Mouse (Mus musculus) kidney, embryonic 14.5 days (tissue): Measurements from ENCODE around the gene Sox6. TPM values are rescaled to one million over a fixed set of nuclear protein-coding genes. Genes with fewer than 3 reads are reported as not detected.

Experiments used
- ATAC-seq: fragments of 200-750 bp; cut with Nextera tagmentation; 2 replicates; pipeline ENCODE4 v1.8.0; 2017; ENCODE audit warnings: moderate number of reproducible peaks, mild to moderate bottlenecking, moderate TSS enrichment, moderate library complexity; ENCODE audit not compliant: low FRiP score, low TSS enrichment
- H3K27ac ChIP-seq: fragments of 300-500 bp; sonication (generic); 2 replicates; pipeline ENCODE4 v1.5.1; 2014; ENCODE audit warnings: low read depth, mild to moderate bottlenecking, low read length, moderate library complexity, mixed read lengths
- H3K27me3 ChIP-seq: fragments of 300-500 bp; sonication (generic); 2 replicates; pipeline ENCODE4 v1.6.1; 2014; ENCODE audit warnings: mild to moderate bottlenecking, low read length; ENCODE audit not compliant: control insufficient read depth, insufficient read depth
- H3K36me3 ChIP-seq: fragments of 300-500 bp; sonication (generic); 2 replicates; pipeline ENCODE4 v1.6.1; 2014; ENCODE audit warnings: low read length, mixed read lengths; ENCODE audit not compliant: control insufficient read depth, insufficient read depth
- H3K4me1 ChIP-seq: fragments of 300-500 bp; sonication (generic); 2 replicates; pipeline ENCODE4 v1.6.1; 2014; ENCODE audit warnings: low read length, mixed read lengths; ENCODE audit not compliant: control insufficient read depth, insufficient read depth
- H3K4me2 ChIP-seq: fragments of 300-500 bp; sonication (generic); replicated peaks from 2 replicates; pipeline ENCODE4 v1.6.1; 2014; ENCODE audit warnings: low read depth, mild to moderate bottlenecking, low read length
- H3K4me3 ChIP-seq: fragments of 300-500 bp; sonication (generic); 2 replicates; pipeline ENCODE4 v1.5.1; 2014; ENCODE audit warnings: mild to moderate bottlenecking, low read length
- H3K9ac ChIP-seq: fragments of 300-500 bp; sonication (generic); 2 replicates; pipeline ENCODE4 v1.6.1; 2014; ENCODE audit warnings: low read depth, mild to moderate bottlenecking, low read length, moderate library complexity
- H3K9me3 ChIP-seq: fragments of 300-500 bp; sonication (generic); 2 replicates; pipeline ENCODE4 v1.6.1; 2016; ENCODE audit warnings: low read length; ENCODE audit not compliant: control insufficient read depth
- WGBS: fragments of 180-500 bp; shearing (Covaris S2); extraction: QIAGEN DNeasy Blood & Tissue Kit; methylation state at CpG from one replicate; pipeline ENCODE4 v1.1.7; 2014; 5-methylcytosine and 5-hydroxymethylcytosine counted together
- polyA plus RNA-seq: library from polyadenylated mRNA; unstranded; fragments of >200 nt; fragmentation: Nextera tagmentation; extraction: Ambion mirVana; gene quantifications from 2 replicates; pipeline ENCODE4 v1.2.1, GENCODE M21; 2014

Sox6 gene
- polyA plus RNA-seq, 1 experiment from 2014 or later = 15.1 TPM

- Histone ChIP-seq H3K4me2 (no peak overlapping the region), H3K4me1 (no peaks in the 10 kb centered on the region), H3K27ac (no peak overlapping the region), H3K4me3 (no peak overlapping the region), H3K9ac (no peak overlapping the region), H3K27me3 (no peaks in the 10 kb centered on the region), H3K36me3 (no peaks in the 10 kb centered on the region), H3K9me3 (no peaks in the 10 kb centered on the region)
- ATAC-seq = no peak
- 92% methylated on average over 1 of the region's 1 CpGs for WGBS
These were observed 150.0 kb downstream of the Sox6 start for GRCm38 (mm10) chr7:115888561-115888960.

GRCm38 (mm10) chr7:115888120-115888519 lies 150.5 kb downstream of the Sox6 start:
- Histone ChIP-seq H3K4me1 (no peaks in the 10 kb centered on the region), H3K36me3 (no peaks in the 10 kb centered on the region), H3K27me3 (no peaks in the 10 kb centered on the region), H3K4me3 (no peak overlapping the region), H3K9ac (no peak overlapping the region), H3K9me3 (no peaks in the 10 kb centered on the region), H3K4me2 (no peak overlapping the region), H3K27ac (no peak overlapping the region)
- 78% methylated on average over 7 of the region's 7 CpGs for WGBS
- ATAC-seq = no peak

GRCm38 (mm10) chr7:115872903-115873302 lies 165.7 kb downstream of the Sox6 start:
- H3K4me3 ChIP-seq = no peak overlapping the region
- H3K27me3 ChIP-seq = no peaks in the 10 kb centered on the region
- WGBS = 95% methylated on average over 2 of the region's 2 CpGs
- no peak for ATAC-seq
- no peak overlapping the region for H3K4me2 ChIP-seq
- H3K36me3 ChIP-seq = no peaks in the 10 kb centered on the region
- H3K9ac ChIP-seq = no peak overlapping the region
- 0 out of 2 replicates have a peak, but pooled peaks cover 7% of the 10 kb centered on the region for H3K4me1 ChIP-seq
- no peaks in the 10 kb centered on the region for H3K9me3 ChIP-seq
- no peak overlapping the region for H3K27ac ChIP-seq

GRCm38 (mm10) chr7:115868504-115868903 lies 170.1 kb downstream of the Sox6 start:
- 63% methylated on average over 2 of the region's 2 CpGs for WGBS
- Histone ChIP-seq H3K4me1 (peaks cover 15% of the 10 kb centered on the region; the same call in 1 of the 2 replicates), H3K9ac (no peak overlapping the region), H3K9me3 (no peaks in the 10 kb centered on the region), H3K4me2 (no peak overlapping the region), H3K36me3 (no peaks in the 10 kb centered on the region), H3K27ac (no peak overlapping the region), H3K4me3 (no peak overlapping the region), H3K27me3 (no peaks in the 10 kb centered on the region)
- ATAC-seq = no peak

GRCm38 (mm10) chr7:115867518-115868270 lies 170.9 kb downstream of the Sox6 start:
- H3K36me3 ChIP-seq = no peaks in the 10 kb centered on the region
- no peak overlapping the region for H3K4me2 ChIP-seq
- H3K27me3 ChIP-seq = no peaks in the 10 kb centered on the region
- peaks cover 15% of the 10 kb centered on the region; the same call in 1 of the 2 replicates for H3K4me1 ChIP-seq
- H3K9ac ChIP-seq = no peak overlapping the region
- no peak overlapping the region for H3K4me3 ChIP-seq
- 39% methylated on average over 10 of the region's 10 CpGs for WGBS
- no peaks in the 10 kb centered on the region for H3K9me3 ChIP-seq
- H3K27ac ChIP-seq = no peak overlapping the region
- ATAC-seq = no peak

GRCm38 (mm10) chr7:115866698-115867500 lies 171.7 kb downstream of the Sox6 start:
- WGBS = 40% methylated on average over 9 of the region's 9 CpGs
- Histone ChIP-seq H3K4me2 (no peak overlapping the region), H3K4me3 (no peak overlapping the region), H3K27me3 (no peaks in the 10 kb centered on the region), H3K4me1 (peaks cover 15% of the 10 kb centered on the region; the same call in 1 of the 2 replicates), H3K36me3 (no peaks in the 10 kb centered on the region), H3K9ac (no peak overlapping the region), H3K9me3 (no peaks in the 10 kb centered on the region), H3K27ac (no peak overlapping the region; the same call in 1 of the 2 replicates)
- ATAC-seq = peak; percentile 55; the same call in 1 of the 2 replicates

- ATAC-seq = no peak
- H3K27me3 ChIP-seq = no peaks in the 10 kb centered on the region
- 32% methylated on average over 9 of the region's 9 CpGs for WGBS
- H3K4me3 ChIP-seq = no peak overlapping the region
- H3K4me2 ChIP-seq = no peak overlapping the region
- no peak overlapping the region for H3K9ac ChIP-seq
- H3K36me3 ChIP-seq = no peaks in the 10 kb centered on the region
- H3K9me3 ChIP-seq = no peaks in the 10 kb centered on the region
- H3K27ac ChIP-seq = peak overlapping the region; percentile 24; the same call in 1 of the 2 replicates
- H3K4me1 ChIP-seq = peaks cover 15% of the 10 kb centered on the region; the same call in 1 of the 2 replicates
These were observed 172.5 kb downstream of the Sox6 start for GRCm38 (mm10) chr7:115865979-115866697.

- no peaks in the 10 kb centered on the region for H3K36me3 ChIP-seq
- H3K4me2 ChIP-seq = no peak overlapping the region
- H3K9ac ChIP-seq = no peak overlapping the region
- ATAC-seq = no peak
- peaks cover 15% of the 10 kb centered on the region; the same call in 1 of the 2 replicates for H3K4me1 ChIP-seq
- no peaks in the 10 kb centered on the region for H3K27me3 ChIP-seq
- WGBS = 47% methylated on average over 6 of the region's 6 CpGs
- no peaks in the 10 kb centered on the region for H3K9me3 ChIP-seq
- no peak overlapping the region for H3K27ac ChIP-seq
- no peak overlapping the region for H3K4me3 ChIP-seq
These were observed 173.4 kb downstream of the Sox6 start for GRCm38 (mm10) chr7:115865231-115865630.
